In genomic region chr1:21037881-21038601, GRCm38 (mm10) we compare ENCODE assay signal across 24 mouse cellular contexts. TPM values are rescaled to one million over a fixed set of nuclear protein-coding genes. Genes with fewer than 3 reads are reported as not detected.
DNase-seq lines count a peak whose midpoint lies in the region; ATAC-seq and TF ChIP-seq lines count a peak whose summit lies in the region.
"Had no signal": no experiment of that assay in that cellular context is flagged by ENCODE, and none has a peak within 500 bp of the region (broad histone marks: within the 10 kb centered on the region; RNA-seq: fewer than 3 reads in every experiment).

No protein-coding gene starts in this region.

- H3K4me1 ChIP-seq in liver, postnatal 0 days (ENCODE audit: insufficient read depth), result no peaks in the 10 kb centered on the region; the same call in 1 of the 2 replicates
- no peaks in the 10 kb centered on the region for H3K4me1 ChIP-seq in liver, embryonic 11.5 days (replicated peaks; ENCODE audit: control insufficient read depth, insufficient read depth, low read length)
- no peaks in the 10 kb centered on the region; the same call in 1 of the 2 replicates for H3K4me1 ChIP-seq in small intestine, adult 2 months (ENCODE audit: control insufficient read depth, insufficient read depth, insufficient read length, low read length)
- no peaks in the 10 kb centered on the region for H3K4me1 ChIP-seq in midbrain, embryonic 11.5 days (ENCODE audit: control insufficient read depth, insufficient read depth, low read length)
- H3K4me1 ChIP-seq: forebrain, embryonic 13.5 days had no signal

- peak; percentile 77 for ATAC-seq in liver, postnatal 0 days
- ATAC-seq in liver, embryonic 11.5 days (replicated peaks; ENCODE audit: low FRiP score), result no peak
- ATAC-seq in midbrain, embryonic 11.5 days (ENCODE audit: low FRiP score), result no peak
- ATAC-seq: activated CD4-positive, CD25-positive, alpha-beta regulatory T cell, adult 4 months; CD4-positive, CD25-positive, alpha-beta regulatory T cell, adult 4 months; forebrain, embryonic 13.5 days; forebrain, embryonic 16.5 days; hindbrain, postnatal 0 days; inflammation-experienced regulatory T-cells, adult 6 months; intestine, embryonic 16.5 days had no signal

- WGBS in liver, postnatal 0 days (ENCODE audit: insufficient replicate concordance), result 71% methylated on average over 6 of the region's 6 CpGs
- 74% methylated on average over 6 of the region's 6 CpGs for WGBS in liver, embryonic 11.5 days
- WGBS in small intestine, adult 2 months, result 87% methylated on average over 6 of the region's 6 CpGs
- 93% methylated on average over 6 of the region's 6 CpGs for WGBS in midbrain, embryonic 11.5 days

- TF ChIP-seq EP300 in liver, postnatal 0 days (IDR thresholded peaks at IDR 0.05; ENCODE audit: low read depth), result no peak

- no peak overlapping the region for H3K4me3 ChIP-seq in liver, postnatal 0 days (ENCODE audit: low read depth, low read length)
- no peak overlapping the region for H3K4me3 ChIP-seq in liver, embryonic 11.5 days (ENCODE audit: low read depth, low read length)
- H3K4me3 ChIP-seq in small intestine, adult 2 months (ENCODE audit: low read depth, low read length), result no peak overlapping the region
- H3K4me3 ChIP-seq in midbrain, embryonic 11.5 days (ENCODE audit: low read depth, low read length), result no peak overlapping the region
- H3K4me3 ChIP-seq: forebrain, embryonic 10.5 days; forebrain, embryonic 13.5 days; heart, embryonic 13.5 days had no signal

- H3K27ac ChIP-seq in liver, postnatal 0 days (ENCODE audit: low read depth), result 0 out of 2 replicates have a peak overlapping the region, but pooled peaks have one; percentile 30
- no peak overlapping the region for H3K27ac ChIP-seq in liver, embryonic 11.5 days (ENCODE audit: low read depth, low read length)
- peak overlapping the region; percentile 37 for H3K27ac ChIP-seq in small intestine, adult 2 months (ENCODE audit: insufficient read depth, low read depth, low read length)
- H3K27ac ChIP-seq in midbrain, embryonic 11.5 days (ENCODE audit: low read depth, low read length), result no peak overlapping the region
- H3K27ac ChIP-seq: forebrain, embryonic 13.5 days; heart, embryonic 13.5 days; hindbrain, embryonic 14.5 days; hindbrain, postnatal 0 days had no signal

- TF ChIP-seq CTCF in liver, postnatal 0 days (IDR thresholded peaks at IDR 0.05; ENCODE audit: low read depth), result no peak
- no peak for TF ChIP-seq CTCF in small intestine, adult 2 months (IDR thresholded peaks at IDR 0.05; ENCODE audit: extremely low read depth, insufficient read length, insufficient replicate concordance, low read depth, low read length)

- peak; percentile 22 for DNase-seq in gastrocnemius, postnatal 25 days
- DNase-seq in gastrocnemius, postnatal 10 days, result no peak
- no peak for DNase-seq in liver, postnatal 0 days
- DNase-seq in liver, embryonic 11.5 days (ENCODE audit: low spot score), result no peak
- DNase-seq in midbrain, embryonic 11.5 days (ENCODE audit: low spot score, missing footprints), result no peak
- DNase-seq: adrenal gland, adult 8-10 months; adrenal gland, postnatal 25 days; cerebellum, adult 18-20 months; cerebellum, adult 9-10 months; cerebellum, postnatal 14 days; heart, adult 18-20 months; heart, postnatal 14 days; heart, postnatal 4 days had no signal

- TF ChIP-seq POLR2A in small intestine, adult 2 months (IDR thresholded peaks at IDR 0.05; ENCODE audit: low read depth, low read length), result no peak

- H3K9me3 ChIP-seq in liver, postnatal 0 days (ENCODE audit: low read length), result no peaks in the 10 kb centered on the region
- H3K9me3 ChIP-seq in liver, embryonic 11.5 days (ENCODE audit: control insufficient read depth, low read length), result no peaks in the 10 kb centered on the region
- no peaks in the 10 kb centered on the region for H3K9me3 ChIP-seq in midbrain, embryonic 11.5 days (ENCODE audit: control insufficient read depth, low read length)
- H3K9me3 ChIP-seq: forebrain, embryonic 10.5 days; forebrain, embryonic 13.5 days; heart, embryonic 13.5 days had no signal

- H3K36me3 ChIP-seq in liver, postnatal 0 days (replicated peaks; ENCODE audit: insufficient read depth, low read length), result no peaks in the 10 kb centered on the region; the same call in 1 of the 2 replicates
- no peaks in the 10 kb centered on the region for H3K36me3 ChIP-seq in liver, embryonic 11.5 days (ENCODE audit: control insufficient read depth, insufficient read depth, low read length)
- no peaks in the 10 kb centered on the region for H3K36me3 ChIP-seq in small intestine, adult 2 months (ENCODE audit: control insufficient read depth, insufficient read depth, low read length)
- H3K36me3 ChIP-seq in midbrain, embryonic 11.5 days (ENCODE audit: control insufficient read depth, insufficient read depth, low read length), result no peaks in the 10 kb centered on the region

- no peaks in the 10 kb centered on the region for H3K27me3 ChIP-seq in liver, postnatal 0 days (ENCODE audit: insufficient read depth, low read length)
- H3K27me3 ChIP-seq in liver, embryonic 11.5 days (replicated peaks; ENCODE audit: control insufficient read depth, insufficient read depth, low read length), result no peaks in the 10 kb centered on the region
- H3K27me3 ChIP-seq in small intestine, adult 2 months (ENCODE audit: control insufficient read depth, insufficient read depth, low read length), result no peaks in the 10 kb centered on the region
- no peaks in the 10 kb centered on the region for H3K27me3 ChIP-seq in midbrain, embryonic 11.5 days (ENCODE audit: control insufficient read depth, insufficient read depth, low read length)
- H3K27me3 ChIP-seq: forebrain, embryonic 13.5 days; heart, embryonic 13.5 days had no signal

- H3K9ac ChIP-seq in liver, postnatal 0 days (replicated peaks), result no peak overlapping the region
- no peak overlapping the region for H3K9ac ChIP-seq in liver, embryonic 11.5 days (ENCODE audit: low read depth, low read length)
- no peak overlapping the region for H3K9ac ChIP-seq in midbrain, embryonic 11.5 days (ENCODE audit: low read length)
- H3K9ac ChIP-seq: forebrain, embryonic 13.5 days; heart, embryonic 13.5 days; hindbrain, embryonic 14.5 days had no signal

- no peak overlapping the region for H3K4me2 ChIP-seq in liver, postnatal 0 days (ENCODE audit: low read depth, low read length)
- H3K4me2 ChIP-seq in liver, embryonic 11.5 days, result no peak overlapping the region
- H3K4me2 ChIP-seq in midbrain, embryonic 11.5 days, result no peak overlapping the region
- H3K4me2 ChIP-seq: forebrain, embryonic 13.5 days; heart, embryonic 13.5 days; hindbrain, embryonic 14.5 days had no signal

RNA-seq across cellular contexts. Expression of gene Tram2, which starts 41.0 kb away (rescaled TPM):
- 1 to 10 TPM; 4.4 to 5.7 TPM for total RNA-seq in gastrocnemius, postnatal 25 days (2021)
- 10 to 100 TPM; 10.6 to 19.5 TPM for total RNA-seq in gastrocnemius, postnatal 10 days (2021)
- polyA plus RNA-seq in liver, postnatal 0 days (2015; fragmentation: Nextera tagmentation; extraction: Ambion mirVana), result 5.5 and 6.5 TPM in 2 replicates
- polyA plus RNA-seq in liver, embryonic 11.5 days (2014; fragmentation: Nextera tagmentation; extraction: Ambion mirVana), result 3.9 and 4.0 TPM in 2 replicates
- polyA plus RNA-seq in small intestine, adult 2 months (2012; rRNA removed), result 2.5 and 7.9 TPM in 2 replicates
- 6.1 and 6.4 TPM in 2 replicates for polyA plus RNA-seq in midbrain, embryonic 11.5 days (2014; fragmentation: Nextera tagmentation; extraction: Ambion mirVana)

Comparison
In these comparisons a context has a peak if more than half of its experiments do, and no peak if none do; other contexts are left out.
1. H3K27ac ChIP-seq: peak in liver, postnatal 0 days (single experiment) and small intestine, adult 2 months (single experiment); none in liver, embryonic 11.5 days (single experiment) and midbrain, embryonic 11.5 days (single experiment).